Mouse (Mus musculus) ES-E14 (cell line): ENCODE data around the gene Slc5a4b.

Experiments used
- MAFK ChIP-seq: IDR thresholded peaks from 2 replicates; pipeline ENCODE4 v1.6.1; 2014; ENCODE audit warnings: mild to moderate bottlenecking, low read depth, low read length, inconsistent platforms; ENCODE audit not compliant: insufficient read depth
- ZC3H11A ChIP-seq: IDR thresholded peaks from 2 replicates; pipeline ENCODE4 v1.6.1; 2012; ENCODE audit warnings: low read depth, mild to moderate bottlenecking, inconsistent platforms, low read length, borderline replicate concordance

DNA sequence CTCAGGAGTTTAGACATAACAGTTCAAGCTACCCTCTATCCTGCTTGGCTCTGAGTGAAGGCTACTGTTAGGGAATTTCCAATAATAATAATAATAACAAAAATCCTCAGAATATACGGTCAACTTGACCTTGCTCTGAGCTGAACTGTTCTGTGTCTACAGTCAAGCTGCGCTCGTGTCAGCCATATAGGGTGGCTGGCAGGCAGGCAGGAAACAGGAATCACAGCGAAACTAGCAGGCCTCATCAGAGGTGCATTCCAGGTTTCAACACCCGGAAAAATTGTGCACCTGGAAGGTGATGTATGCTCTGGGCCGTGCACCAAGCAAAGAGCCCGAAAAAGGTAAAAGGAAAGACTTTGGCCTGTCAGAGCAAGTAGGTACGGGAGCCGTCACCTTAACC lies 82.4 kb downstream of the Slc5a4b start:
- no peak for TF ChIP-seq MAFK
- TF ChIP-seq ZC3H11A, result no peak
